Mouse (Mus musculus) forebrain, embryonic 12.5 days (tissue): Measurements from ENCODE around the gene Kcnd3. TPM values are rescaled to one million over a fixed set of nuclear protein-coding genes. Genes with fewer than 3 reads are reported as not detected.
A peak's percentile ranks its signal among the peaks of the same experiment; 100 is the strongest.

Source experiments
- ATAC-seq: fragments of 200-750 bp; cut with Nextera tagmentation; 2 replicates; pipeline ENCODE4 v1.8.0; 2017; ENCODE audit warnings: moderate TSS enrichment; ENCODE audit not compliant: low FRiP score
- H3K27ac ChIP-seq: fragments of 300-500 bp; sonication (generic); 2 replicates; pipeline ENCODE4 v1.5.1; 2016; ENCODE audit warnings: mild to moderate bottlenecking
- H3K27me3 ChIP-seq: fragments of 300-500 bp; sonication (generic); 2 replicates; pipeline ENCODE4 v1.6.1; 2016; ENCODE audit warnings: mild to moderate bottlenecking
- H3K36me3 ChIP-seq: fragments of 300-500 bp; sonication (generic); replicated peaks from 2 replicates; pipeline ENCODE4 v1.6.1; 2016; ENCODE audit warnings: mild to moderate bottlenecking
- H3K4me1 ChIP-seq: fragments of 300-500 bp; sonication (generic); 2 replicates; pipeline ENCODE4 v1.6.1; 2016
- H3K4me2 ChIP-seq: fragments of 300-500 bp; sonication (generic); 2 replicates; pipeline ENCODE4 v1.6.1; 2016; ENCODE audit warnings: mild to moderate bottlenecking, moderate library complexity
- H3K4me3 ChIP-seq: fragments of 300-500 bp; sonication (generic); replicated peaks from 2 replicates; pipeline ENCODE4 v1.5.1; 2016; ENCODE audit warnings: mild to moderate bottlenecking
- H3K9ac ChIP-seq: fragments of 300-500 bp; sonication (generic); 2 replicates; pipeline ENCODE4 v1.6.1; 2016; ENCODE audit warnings: mild to moderate bottlenecking
- H3K9me3 ChIP-seq: fragments of 300-500 bp; sonication (generic); 2 replicates; pipeline ENCODE4 v1.6.1; 2016
- WGBS: fragments of 180-500 bp; shearing (Covaris S2); methylation state at CpG from one replicate; pipeline ENCODE4 v1.1.7; 2016; 5-methylcytosine and 5-hydroxymethylcytosine counted together
- polyA plus RNA-seq: library from polyadenylated mRNA; unstranded; fragments of >200 nt; fragmentation: Nextera tagmentation; extraction: Ambion mirVana; gene quantifications from 2 replicates; pipeline ENCODE4 v1.2.1, GENCODE M21; 2016

Gene Kcnd3
- polyA plus RNA-seq, 1 experiment from 2014 or later = 3.5 TPM

GRCm38 (mm10) chr3:105611531-105612422, 159.6 kb downstream of the Kcnd3 start:
- Histone ChIP-seq H3K36me3 (no peaks in the 10 kb centered on the region), H3K4me1 (no peaks in the 10 kb centered on the region), H3K9me3 (no peaks in the 10 kb centered on the region), H3K4me3 (no peak overlapping the region), H3K9ac (no peak overlapping the region), H3K4me2 (no peak overlapping the region), H3K27me3 (no peaks in the 10 kb centered on the region), H3K27ac (no peak overlapping the region)
- ATAC-seq = no peak
- 81% methylated on average over 7 of the region's 7 CpGs for WGBS

- Histone ChIP-seq H3K36me3 (no peaks in the 10 kb centered on the region), H3K4me2 (no peak overlapping the region), H3K4me3 (no peak overlapping the region), H3K27me3 (no peaks in the 10 kb centered on the region), H3K4me1 (no peaks in the 10 kb centered on the region), H3K9ac (no peak overlapping the region), H3K9me3 (no peaks in the 10 kb centered on the region), H3K27ac (no peak overlapping the region)
- 89% methylated on average over 4 of the region's 4 CpGs for WGBS
- no peak for ATAC-seq
Measured at GRCm38 (mm10) chr3:105612423-105612814, 160.3 kb downstream of the Kcnd3 start.

- Histone ChIP-seq H3K4me3 (no peak overlapping the region), H3K36me3 (no peaks in the 10 kb centered on the region), H3K4me2 (no peak overlapping the region), H3K9me3 (no peaks in the 10 kb centered on the region), H3K9ac (no peak overlapping the region), H3K4me1 (no peaks in the 10 kb centered on the region), H3K27ac (peak overlapping the region; percentile 31; the same call in 1 of the 2 replicates), H3K27me3 (no peaks in the 10 kb centered on the region)
- WGBS = 85% methylated on average over 2 of the region's 2 CpGs
- ATAC-seq = peak; percentile 20; the same call in 1 of the 2 replicates
Measured at GRCm38 (mm10) chr3:105616861-105617743, 165.0 kb downstream of the Kcnd3 start.

GRCm38 (mm10) chr3:105621154-105621553, 169.0 kb downstream of the Kcnd3 start:
- H3K4me1 ChIP-seq = no peaks in the 10 kb centered on the region; the same call in 1 of the 2 replicates
- 67% methylated on average over 8 of the region's 8 CpGs for WGBS
- H3K9me3 ChIP-seq = no peaks in the 10 kb centered on the region
- H3K9ac ChIP-seq = no peak overlapping the region
- no peak for ATAC-seq
- no peak overlapping the region for H3K27ac ChIP-seq
- no peaks in the 10 kb centered on the region for H3K27me3 ChIP-seq
- no peak overlapping the region for H3K4me2 ChIP-seq
- no peak overlapping the region for H3K4me3 ChIP-seq
- H3K36me3 ChIP-seq = no peaks in the 10 kb centered on the region

GRCm38 (mm10) chr3:105623137-105623536, 171.0 kb downstream of the Kcnd3 start:
- no peak for ATAC-seq
- H3K9me3 ChIP-seq = no peaks in the 10 kb centered on the region
- no peak overlapping the region for H3K4me2 ChIP-seq
- H3K27me3 ChIP-seq = no peaks in the 10 kb centered on the region
- H3K4me1 ChIP-seq = peaks cover 3% of the 10 kb centered on the region; the same call in 1 of the 2 replicates
- no peak overlapping the region for H3K9ac ChIP-seq
- no peak overlapping the region for H3K27ac ChIP-seq
- no peak overlapping the region for H3K4me3 ChIP-seq
- H3K36me3 ChIP-seq = no peaks in the 10 kb centered on the region
- WGBS = 42% methylated on average over 4 of the region's 4 CpGs

- H3K9ac ChIP-seq = no peak overlapping the region
- WGBS = 87% methylated on average over 2 of the region's 2 CpGs
- H3K27me3 ChIP-seq = no peaks in the 10 kb centered on the region
- H3K36me3 ChIP-seq = no peaks in the 10 kb centered on the region
- ATAC-seq = no peak
- H3K4me1 ChIP-seq = peaks cover 6% of the 10 kb centered on the region; the same call in 1 of the 2 replicates
- no peak overlapping the region for H3K27ac ChIP-seq
- H3K4me3 ChIP-seq = no peak overlapping the region
- H3K4me2 ChIP-seq = no peak overlapping the region
- H3K9me3 ChIP-seq = no peaks in the 10 kb centered on the region
Measured at GRCm38 (mm10) chr3:105625961-105626360, 173.8 kb downstream of the Kcnd3 start.

GRCm38 (mm10) chr3:105627258-105627657, 175.1 kb downstream of the Kcnd3 start:
- Histone ChIP-seq H3K4me1 (peaks cover 8% of the 10 kb centered on the region), H3K27ac (no peak overlapping the region), H3K27me3 (no peaks in the 10 kb centered on the region), H3K4me3 (no peak overlapping the region), H3K4me2 (no peak overlapping the region), H3K9me3 (no peaks in the 10 kb centered on the region), H3K9ac (no peak overlapping the region), H3K36me3 (no peaks in the 10 kb centered on the region)
- WGBS = 84% methylated on average over 6 of the region's 6 CpGs
- ATAC-seq = no peak

GRCm38 (mm10) chr3:105632296-105632695, 180.2 kb downstream of the Kcnd3 start:
- Histone ChIP-seq H3K9ac (no peak overlapping the region), H3K36me3 (no peaks in the 10 kb centered on the region), H3K9me3 (no peaks in the 10 kb centered on the region), H3K4me1 (peaks cover 14% of the 10 kb centered on the region), H3K4me3 (no peak overlapping the region), H3K27ac (no peak overlapping the region), H3K27me3 (no peaks in the 10 kb centered on the region), H3K4me2 (no peak overlapping the region)
- 60% methylated on average over 2 of the region's 2 CpGs for WGBS
- no peak for ATAC-seq

GRCm38 (mm10) chr3:105633021-105633420, 180.9 kb downstream of the Kcnd3 start:
- no peaks in the 10 kb centered on the region for H3K27me3 ChIP-seq
- peaks cover 12% of the 10 kb centered on the region for H3K4me1 ChIP-seq
- no peak for ATAC-seq
- 91% methylated on average over 3 of the region's 3 CpGs for WGBS
- no peaks in the 10 kb centered on the region for H3K36me3 ChIP-seq
- no peaks in the 10 kb centered on the region for H3K9me3 ChIP-seq
- no peak overlapping the region for H3K4me2 ChIP-seq
- no peak overlapping the region for H3K4me3 ChIP-seq
- H3K9ac ChIP-seq = no peak overlapping the region
- no peak overlapping the region for H3K27ac ChIP-seq

GRCm38 (mm10) chr3:105642186-105642585, 190.1 kb downstream of the Kcnd3 start:
- ATAC-seq = no peak

GRCm38 (mm10) chr3:105643566-105643965, 191.4 kb downstream of the Kcnd3 start:
- Histone ChIP-seq H3K9me3 (no peaks in the 10 kb centered on the region), H3K27me3 (0 out of 2 replicates have a peak, but pooled peaks cover 5% of the 10 kb centered on the region), H3K4me1 (no peaks in the 10 kb centered on the region), H3K4me3 (no peak overlapping the region), H3K36me3 (no peaks in the 10 kb centered on the region), H3K27ac (no peak overlapping the region), H3K4me2 (no peak overlapping the region), H3K9ac (no peak overlapping the region)
- ATAC-seq = no peak
- WGBS = 82% methylated on average over 5 of the region's 5 CpGs

More at GRCm38 (mm10) chr3:105642186-105642585, 190.1 kb downstream of the Kcnd3 start:
- Histone ChIP-seq H3K9ac (no peak overlapping the region), H3K9me3 (no peaks in the 10 kb centered on the region), H3K4me1 (no peaks in the 10 kb centered on the region), H3K36me3 (no peaks in the 10 kb centered on the region), H3K4me3 (no peak overlapping the region), H3K27ac (no peak overlapping the region), H3K27me3 (no peaks in the 10 kb centered on the region), H3K4me2 (no peak overlapping the region)
- 59% methylated on average over 1 of the region's 1 CpGs for WGBS

- ATAC-seq = no peak
- H3K27me3 ChIP-seq = 0 out of 2 replicates have a peak, but pooled peaks cover 8% of the 10 kb centered on the region
- no peak overlapping the region for H3K27ac ChIP-seq
- no peaks in the 10 kb centered on the region for H3K4me1 ChIP-seq
- no peak overlapping the region for H3K4me2 ChIP-seq
- no peak overlapping the region for H3K9ac ChIP-seq
- 59% methylated on average over 8 of the region's 8 CpGs for WGBS
- H3K4me3 ChIP-seq = no peak overlapping the region
- H3K9me3 ChIP-seq = no peaks in the 10 kb centered on the region
- no peaks in the 10 kb centered on the region for H3K36me3 ChIP-seq
Measured at GRCm38 (mm10) chr3:105648889-105649567, 196.9 kb downstream of the Kcnd3 start.
